Mouse (Mus musculus): ENCODE results near the gene Flvcr1. TPM values are rescaled to one million over a fixed set of nuclear protein-coding genes. Genes with fewer than 3 reads are reported as not detected.

Flvcr1 gene
- polyA plus RNA-seq, 1 experiment from 2014 or later = 9.5 TPM

GRCm38 (mm10) chr1:190971708-190972610, 54.0 kb downstream of the Flvcr1 start:
- no peak overlapping the region for H3K4me2 ChIP-seq (replicated peaks; ENCODE audit: low read depth, low read length)
- 89% methylated on average over 14 of the region's 14 CpGs for WGBS
- H3K9me3 ChIP-seq (ENCODE audit: control insufficient read depth, low read length) = no peaks in the 10 kb centered on the region
- ATAC-seq (ENCODE audit: low FRiP score) = no peak
- H3K27ac ChIP-seq (ENCODE audit: low read depth, low read length) = no peak overlapping the region
- no peak overlapping the region for H3K4me3 ChIP-seq (ENCODE audit: low read depth, low read length)
- peaks cover 5% of the 10 kb centered on the region; the same call in 1 of the 2 replicates for H3K36me3 ChIP-seq (ENCODE audit: control insufficient read depth, insufficient read depth, low read length)
- no peak overlapping the region for H3K9ac ChIP-seq (ENCODE audit: low read depth, low read length)
- H3K27me3 ChIP-seq (ENCODE audit: control insufficient read depth, insufficient read depth, low read length) = no peaks in the 10 kb centered on the region
- no peak for DNase-seq (ENCODE audit: low spot score)
- 0 out of 2 replicates have a peak, but pooled peaks cover 3% of the 10 kb centered on the region for H3K4me1 ChIP-seq (replicated peaks; ENCODE audit: control insufficient read depth, insufficient read depth, low read length)

GRCm38 (mm10) chr1:190968010-190968409, 57.9 kb downstream of the Flvcr1 start:
- Histone ChIP-seq H3K4me3 (ENCODE audit: low read depth, low read length) (no peak overlapping the region), H3K4me1 (replicated peaks; ENCODE audit: control insufficient read depth, insufficient read depth, low read length) (no peaks in the 10 kb centered on the region), H3K4me2 (replicated peaks; ENCODE audit: low read depth, low read length) (no peak overlapping the region), H3K27me3 (ENCODE audit: control insufficient read depth, insufficient read depth, low read length) (no peaks in the 10 kb centered on the region), H3K9me3 (ENCODE audit: control insufficient read depth, low read length) (no peaks in the 10 kb centered on the region), H3K36me3 (ENCODE audit: control insufficient read depth, insufficient read depth, low read length) (peaks cover 10% of the 10 kb centered on the region; the same call in 1 of the 2 replicates), H3K9ac (ENCODE audit: low read depth, low read length) (no peak overlapping the region), H3K27ac (ENCODE audit: low read depth, low read length) (no peak overlapping the region)
- DNase-seq (ENCODE audit: low spot score) = no peak
- WGBS = 93% methylated on average over 7 of the region's 7 CpGs
- ATAC-seq (ENCODE audit: low FRiP score) = no peak

DNA sequence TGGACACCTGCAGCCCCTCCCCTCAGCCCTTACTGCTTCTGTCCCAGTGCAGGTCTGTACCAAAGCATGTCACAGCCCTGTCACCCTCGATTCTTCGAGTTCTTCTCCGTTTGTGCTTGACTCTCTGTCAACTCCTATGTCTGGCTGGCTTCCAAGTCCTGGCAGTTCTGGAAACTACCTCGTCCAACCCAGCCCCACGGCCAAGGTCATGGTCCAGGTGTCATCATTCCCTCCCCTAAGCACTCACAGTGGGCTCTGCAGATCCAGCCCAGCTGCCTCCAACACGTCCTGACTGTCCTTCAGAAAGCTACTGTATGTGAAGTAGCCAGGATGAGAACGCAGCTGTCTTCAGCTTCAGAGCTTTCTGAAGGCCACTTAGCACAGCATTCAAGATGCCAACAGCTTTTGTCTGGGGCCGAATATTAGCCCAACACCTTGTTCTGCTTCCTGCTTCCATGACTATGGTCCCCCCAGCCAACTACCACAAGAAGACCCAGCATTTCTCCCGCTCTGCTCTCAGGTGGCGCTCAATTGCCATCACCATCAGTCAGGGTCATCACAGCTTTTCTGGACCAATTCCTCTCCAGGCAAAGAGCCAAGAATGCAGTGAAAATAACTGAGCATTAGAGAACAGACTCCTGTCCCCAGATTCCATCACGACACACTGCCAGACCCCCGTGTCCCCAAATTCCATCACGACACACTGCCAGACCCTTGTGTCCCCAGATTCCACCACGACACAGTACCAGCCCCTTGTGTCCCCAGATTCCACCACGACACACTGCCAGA, 60.8 kb downstream of the Flvcr1 start:
- peaks cover 10% of the 10 kb centered on the region; the same call in 1 of the 2 replicates for H3K36me3 ChIP-seq (ENCODE audit: control insufficient read depth, insufficient read depth, low read length)
- no peaks in the 10 kb centered on the region for H3K9me3 ChIP-seq (ENCODE audit: control insufficient read depth, low read length)
- no peaks in the 10 kb centered on the region for H3K27me3 ChIP-seq (ENCODE audit: control insufficient read depth, insufficient read depth, low read length)
- H3K4me1 ChIP-seq (replicated peaks; ENCODE audit: control insufficient read depth, insufficient read depth, low read length) = no peaks in the 10 kb centered on the region
- H3K27ac ChIP-seq (ENCODE audit: low read depth, low read length) = no peak overlapping the region
- DNase-seq (ENCODE audit: low spot score) (no peak), ATAC-seq (ENCODE audit: low FRiP score) (no peak)
- 94% methylated on average over 15 of the region's 15 CpGs for WGBS
- no peak overlapping the region for H3K9ac ChIP-seq (ENCODE audit: low read depth, low read length)
- no peak overlapping the region for H3K4me2 ChIP-seq (replicated peaks; ENCODE audit: low read depth, low read length)
- no peak overlapping the region for H3K4me3 ChIP-seq (ENCODE audit: low read depth, low read length)

DNA sequence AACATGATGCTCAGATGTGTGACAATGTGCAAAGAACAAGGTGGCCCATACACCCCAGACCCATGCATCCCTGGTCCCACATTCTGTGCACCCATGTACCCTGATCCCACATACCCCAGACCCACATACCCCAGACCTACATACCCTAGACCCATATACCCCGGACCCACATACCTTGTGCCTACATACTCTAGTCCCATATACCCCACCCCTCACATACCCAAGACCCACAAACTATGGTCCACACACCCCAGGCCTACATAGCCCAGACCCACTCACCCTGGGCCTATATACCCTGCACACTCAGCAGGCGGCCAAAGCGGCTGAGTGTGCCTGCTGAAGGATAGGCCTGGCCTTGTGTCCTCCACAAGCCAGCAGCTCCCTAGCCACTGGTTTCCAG, 63.2 kb downstream of the Flvcr1 start:
- H3K9me3 ChIP-seq (ENCODE audit: control insufficient read depth, low read length) = no peaks in the 10 kb centered on the region
- ATAC-seq (ENCODE audit: low FRiP score) (no peak), DNase-seq (ENCODE audit: low spot score) (no peak)
- H3K4me1 ChIP-seq (replicated peaks; ENCODE audit: control insufficient read depth, insufficient read depth, low read length) = no peaks in the 10 kb centered on the region
- H3K27ac ChIP-seq (ENCODE audit: low read depth, low read length) = no peak overlapping the region
- H3K9ac ChIP-seq (ENCODE audit: low read depth, low read length) = no peak overlapping the region
- H3K27me3 ChIP-seq (ENCODE audit: control insufficient read depth, insufficient read depth, low read length) = no peaks in the 10 kb centered on the region
- WGBS = 82% methylated on average over 3 of the region's 3 CpGs
- no peak overlapping the region for H3K4me2 ChIP-seq (replicated peaks; ENCODE audit: low read depth, low read length)
- no peak overlapping the region for H3K4me3 ChIP-seq (ENCODE audit: low read depth, low read length)
- H3K36me3 ChIP-seq (ENCODE audit: control insufficient read depth, insufficient read depth, low read length) = 0 out of 2 replicates have a peak, but pooled peaks cover 5% of the 10 kb centered on the region

DNA sequence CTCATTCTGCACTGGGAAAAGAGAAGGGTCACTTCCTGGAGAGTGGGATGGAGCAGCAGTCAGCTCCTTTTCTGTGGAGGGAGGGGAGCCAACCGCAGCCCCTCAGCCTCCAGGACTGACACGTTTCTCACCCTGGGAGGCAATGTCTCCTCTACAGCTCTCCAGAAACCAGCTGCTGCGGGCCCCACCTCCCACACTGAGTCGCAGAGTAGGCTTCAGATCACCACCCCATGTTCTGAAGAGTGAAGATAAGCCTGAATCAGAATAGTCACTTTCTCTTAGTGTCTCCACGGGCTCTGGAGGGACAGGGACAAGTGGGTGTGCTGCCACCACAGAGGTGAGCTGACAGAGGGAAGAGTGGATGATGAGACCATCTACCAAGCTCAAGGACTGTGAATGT, 67.1 kb downstream of the Flvcr1 start:
- ATAC-seq (ENCODE audit: low FRiP score) = no peak

More for the DNA sequence above, 67.1 kb downstream of the Flvcr1 start:
- Histone ChIP-seq H3K27me3 (ENCODE audit: control insufficient read depth, insufficient read depth, low read length) (no peaks in the 10 kb centered on the region), H3K27ac (ENCODE audit: low read depth, low read length) (no peak overlapping the region), H3K9me3 (ENCODE audit: control insufficient read depth, low read length) (no peaks in the 10 kb centered on the region), H3K4me1 (replicated peaks; ENCODE audit: control insufficient read depth, insufficient read depth, low read length) (no peaks in the 10 kb centered on the region), H3K4me3 (ENCODE audit: low read depth, low read length) (no peak overlapping the region), H3K36me3 (ENCODE audit: control insufficient read depth, insufficient read depth, low read length) (peaks cover 5% of the 10 kb centered on the region; the same call in 1 of the 2 replicates), H3K9ac (ENCODE audit: low read depth, low read length) (no peak overlapping the region), H3K4me2 (replicated peaks; ENCODE audit: low read depth, low read length) (no peak overlapping the region)
- no peak for DNase-seq (ENCODE audit: low spot score)
- WGBS = 92% methylated on average over 5 of the region's 5 CpGs

Other genes with a start within 250 kb of the Flvcr1 start
- 19.0 and 21.2 TPM in 2 replicates for gene Rps6kc1, start 114.4 kb downstream of the Flvcr1 start, polyA plus RNA-seq (2014; fragmentation: Nextera tagmentation; extraction: Ambion mirVana)
- 58.4 and 63.3 TPM in 2 replicates for gene Angel2, start 101.0 kb downstream of the Flvcr1 start, polyA plus RNA-seq (2014; fragmentation: Nextera tagmentation; extraction: Ambion mirVana)
- gene Vash2, start 46.9 kb downstream of the Flvcr1 start, polyA plus RNA-seq (2014; fragmentation: Nextera tagmentation; extraction: Ambion mirVana) = 61.0 and 69.7 TPM in 2 replicates
- not detected in 2 replicates for gene Spata45, start 10.5 kb upstream of the Flvcr1 start, polyA plus RNA-seq (2014; fragmentation: Nextera tagmentation; extraction: Ambion mirVana)
- gene Tatdn3, start 36.8 kb upstream of the Flvcr1 start, polyA plus RNA-seq (2014; fragmentation: Nextera tagmentation; extraction: Ambion mirVana) = 10.4 and 12.7 TPM in 2 replicates
- gene Nsl1, start 36.9 kb upstream of the Flvcr1 start, polyA plus RNA-seq (2014; fragmentation: Nextera tagmentation; extraction: Ambion mirVana) = 17.9 and 20.4 TPM in 2 replicates
- 4.6 TPM in 2 replicates for gene Batf3, start 71.7 kb upstream of the Flvcr1 start, polyA plus RNA-seq (2014; fragmentation: Nextera tagmentation; extraction: Ambion mirVana)
- gene Fam71a, start 138.7 kb upstream of the Flvcr1 start, polyA plus RNA-seq (2014; fragmentation: Nextera tagmentation; extraction: Ambion mirVana) = not detected in 2 replicates
- gene Atf3, start 191.9 kb upstream of the Flvcr1 start, polyA plus RNA-seq (2014; fragmentation: Nextera tagmentation; extraction: Ambion mirVana) = 1.4 and 1.5 TPM in 2 replicates